Comparison of ENCODE assay signal across 28 mouse cellular contexts in genomic region chr1:166803928-166804327, GRCm38 (mm10).
"Had no signal": no experiment of that assay in that cellular context is flagged by ENCODE, and none has a peak within 500 bp of the region (broad histone marks: within the 10 kb centered on the region; RNA-seq: fewer than 3 reads in every experiment).

No protein-coding gene starts in this region.

- H3K4me1 ChIP-seq: heart, embryonic 10.5 days; heart, embryonic 12.5 days; hindbrain, embryonic 10.5 days; hindbrain, embryonic 12.5 days; intestine, embryonic 15.5 days; limb, embryonic 10.5 days; limb, embryonic 12.5 days; liver, embryonic 13.5 days had no signal

- H3K4me3 ChIP-seq: gastrocnemius, adult 2 months; heart, embryonic 10.5 days; heart, embryonic 12.5 days; hindbrain, embryonic 10.5 days; hindbrain, embryonic 12.5 days; intestine, embryonic 15.5 days; kidney, embryonic 15.5 days; layer of hippocampus, adult 2 months; left cerebral cortex, adult 2 months; limb, embryonic 10.5 days; limb, embryonic 12.5 days; liver, embryonic 13.5 days had no signal

- H3K27me3 ChIP-seq: heart, embryonic 12.5 days; hindbrain, embryonic 12.5 days; intestine, embryonic 15.5 days; kidney, embryonic 15.5 days; limb, embryonic 12.5 days; liver, embryonic 13.5 days had no signal

- H3K36me3 ChIP-seq: heart, embryonic 10.5 days; heart, embryonic 12.5 days; hindbrain, embryonic 10.5 days; hindbrain, embryonic 12.5 days; intestine, embryonic 15.5 days; kidney, embryonic 15.5 days; limb, embryonic 10.5 days; limb, embryonic 12.5 days; liver, embryonic 13.5 days had no signal

- H3K9ac ChIP-seq: heart, embryonic 12.5 days; hindbrain, embryonic 12.5 days; hindbrain, embryonic 14.5 days; intestine, embryonic 15.5 days; kidney, embryonic 15.5 days; limb, embryonic 12.5 days; liver, embryonic 13.5 days had no signal

- H3K9me3 ChIP-seq: heart, embryonic 10.5 days; heart, embryonic 12.5 days; hindbrain, embryonic 10.5 days; hindbrain, embryonic 12.5 days; intestine, embryonic 15.5 days; kidney, embryonic 15.5 days; limb, embryonic 10.5 days; limb, embryonic 12.5 days; liver, embryonic 13.5 days had no signal

- DNase-seq: gastrocnemius, adult 2 months; gastrocnemius, postnatal 10 days; gastrocnemius, postnatal 25 days; heart, adult 18-20 months; heart, postnatal 10 days; heart, postnatal 4 days; kidney, adult 11 months; kidney, adult 2 months; kidney, adult 9 months; kidney, postnatal 14 days; kidney, postnatal 36 days; liver; liver, embryonic 13.5 days had no signal

- ATAC-seq: hindbrain, embryonic 16.5 days; inflammation-experienced regulatory T-cells, adult 6 months; intestine, embryonic 15.5 days had no signal

- H3K27ac ChIP-seq: gastrocnemius, adult 2 months; heart, embryonic 10.5 days; hindbrain, embryonic 10.5 days; hindbrain, embryonic 12.5 days; hindbrain, embryonic 14.5 days; intestine, embryonic 15.5 days; kidney, embryonic 15.5 days; kidney, postnatal 0 days; layer of hippocampus, adult 2 months; left cerebral cortex, adult 2 months; limb, embryonic 10.5 days; limb, embryonic 12.5 days; liver, embryonic 13.5 days had no signal

- H3K4me2 ChIP-seq: heart, embryonic 12.5 days; hindbrain, embryonic 12.5 days; hindbrain, embryonic 14.5 days; intestine, embryonic 15.5 days; kidney, embryonic 15.5 days; limb, embryonic 12.5 days; liver, embryonic 11.5 days; liver, embryonic 13.5 days had no signal
